Mouse (Mus musculus) gastrocnemius, adult 2 months (tissue): Measurements from ENCODE around the gene Mgme1. TPM values are rescaled to one million over a fixed set of nuclear protein-coding genes. Genes with fewer than 3 reads are reported as not detected.

Experiments
- DNase-seq: peaks from one replicate; pipeline ENCODE4 v3.0.0; 2022
- H3K27ac ChIP-seq: fragments of 200-600 bp; 2 replicates; pipeline ENCODE4 v1.8.1; 2022; ENCODE audit warnings: mild to moderate bottlenecking
- H3K4me3 ChIP-seq: fragments of 200-600 bp; 2 replicates; pipeline ENCODE4 v1.8.1; 2022; ENCODE audit warnings: mild to moderate bottlenecking, moderate library complexity
- CTCF ChIP-seq: fragments of 200-600 bp; IDR thresholded peaks from 2 replicates; pipeline ENCODE4 v1.8.1; 2022; ENCODE audit warnings: antibody characterized with exemption, mild to moderate bottlenecking, moderate library complexity
- intact Hi-C: fragments of 180-260 bp; cut with DNase I; formaldehyde crosslinking; loops from one replicate; pipeline ENCODE4 v1.15.1; 2025
- total RNA-seq, 2 experiments: library from RNA; stranded (reverse); gene quantifications; 2 replicates each; pipeline ENCODE4 v1.2.3; 2021

Mgme1 gene
- total RNA-seq, 2 experiments from 2014 or later, result 10.2 to 11.9 TPM

DNA sequence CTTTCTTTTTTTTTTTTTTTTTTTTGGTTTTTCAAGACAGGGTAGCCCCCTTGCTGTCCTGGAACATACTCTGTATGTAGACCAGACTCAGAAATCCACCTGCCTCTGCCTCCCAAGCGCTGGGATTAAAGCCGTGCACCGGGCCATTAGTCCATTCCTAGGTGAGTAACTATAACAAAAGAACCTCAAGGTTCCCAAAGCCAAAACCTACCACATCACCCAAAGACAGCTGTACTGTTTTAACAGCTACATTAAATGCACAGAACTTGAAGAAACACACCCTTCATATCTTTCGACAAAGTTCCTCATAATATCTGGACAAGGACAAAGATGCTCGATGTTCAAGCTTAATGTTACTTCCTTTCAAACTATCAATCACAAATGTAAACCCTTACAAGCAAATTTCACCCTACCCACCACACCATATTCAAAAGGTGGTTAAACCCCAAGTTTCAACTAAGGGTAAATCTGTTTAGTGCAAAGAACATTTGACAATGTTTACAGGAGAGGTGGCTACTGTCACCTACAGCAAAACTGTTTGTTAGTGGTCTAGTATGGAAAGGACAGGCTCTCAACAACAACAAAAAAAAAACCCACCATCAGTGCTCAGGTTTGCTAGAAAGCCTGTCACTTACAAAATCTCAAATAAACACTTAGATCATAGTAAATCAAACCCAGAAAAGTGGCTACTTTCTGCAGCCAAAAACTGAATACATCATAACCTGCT, 3.3 kb upstream of the Mgme1 start:
- H3K4me3 ChIP-seq, result peak overlapping the region; percentile 82
- no peak for TF ChIP-seq CTCF
- intact Hi-C loops, result loop anchor here (5.0 kb wide), 1 partner anchor 100 kb away; the partner anchor contains the start of genes Kat14 and Pet117
- no peak for DNase-seq
- H3K27ac ChIP-seq, result peak overlapping the region; percentile 96

- Histone ChIP-seq H3K27ac (peak overlapping the region; percentile 96), H3K4me3 (peak overlapping the region; percentile 82)
- no peak for TF ChIP-seq CTCF
- no peak for DNase-seq
- intact Hi-C loops, result loop anchor here (5.0 kb wide), 1 partner anchor 100 kb away; the partner anchor contains the start of genes Kat14 and Pet117
These were observed 2.8 kb upstream of the Mgme1 start for GRCm38 (mm10) chr2:144267731-144268015.

DNA sequence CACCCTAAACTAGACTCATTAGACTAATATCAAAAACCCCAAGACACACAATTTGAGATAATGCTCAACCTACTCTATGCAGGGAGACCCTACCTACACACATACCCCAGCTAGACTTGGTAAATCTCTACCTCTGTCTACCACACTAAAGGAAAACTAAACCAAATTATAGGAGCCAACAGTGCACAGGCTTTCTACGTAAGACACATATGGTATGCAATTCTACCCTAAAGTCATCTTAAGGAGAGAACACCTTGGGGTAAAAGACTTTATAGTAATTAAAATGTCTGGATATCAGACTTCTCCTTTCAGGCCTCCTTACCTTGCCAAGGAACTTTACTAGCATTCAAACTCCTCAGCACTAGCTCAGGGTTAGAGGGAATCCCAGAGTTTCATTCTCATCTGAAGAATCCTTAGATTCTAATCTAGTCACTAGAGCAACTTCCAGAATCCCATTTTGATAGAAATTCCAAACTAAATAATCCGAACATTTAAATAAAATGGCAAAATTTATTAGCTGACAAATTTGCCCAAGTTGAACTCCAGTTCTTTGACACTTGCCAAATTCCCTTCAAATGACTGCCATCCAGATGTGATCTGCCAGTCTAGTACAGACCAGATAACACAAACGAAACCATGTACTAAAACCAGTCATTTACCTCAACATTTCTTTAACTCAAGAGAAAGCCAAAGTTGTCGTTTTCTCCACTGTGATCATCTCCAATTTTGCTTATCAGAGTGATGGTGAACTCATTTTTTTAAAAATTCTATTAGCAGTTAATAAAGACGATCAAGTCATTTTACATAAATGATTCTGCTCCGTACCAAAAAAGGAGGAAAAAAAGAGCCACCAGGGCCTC, 1.8 kb upstream of the Mgme1 start:
- TF ChIP-seq CTCF, result no peak
- intact Hi-C loops, result loop anchor here (5.0 kb wide), 1 partner anchor 99 kb away; the partner anchor contains the start of genes Kat14 and Pet117
- H3K27ac ChIP-seq, result peak overlapping the region; percentile 96
- DNase-seq, result no peak
- peak overlapping the region; percentile 82 for H3K4me3 ChIP-seq

DNA sequence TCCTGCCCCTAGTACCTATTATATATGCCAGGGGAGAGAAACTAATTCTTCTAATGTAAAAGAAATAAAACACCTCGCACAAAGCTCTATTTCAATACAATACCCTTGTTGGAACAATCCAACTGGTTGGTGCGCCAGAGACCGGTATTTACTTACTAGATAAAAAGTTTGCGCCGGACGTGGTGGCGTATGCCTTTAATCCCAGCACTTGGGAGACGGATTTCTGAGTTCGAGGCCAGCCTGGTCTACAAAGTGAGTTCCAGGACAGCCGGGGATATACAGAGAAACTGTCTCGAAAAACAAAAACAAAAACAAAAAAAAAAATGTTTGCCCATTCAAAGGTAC, 1.2 kb upstream of the Mgme1 start:
- peak overlapping the region; percentile 82 for H3K4me3 ChIP-seq
- intact Hi-C loops, result loop anchor here (5.0 kb wide), 1 partner anchor 98 kb away; the partner anchor contains the start of genes Kat14 and Pet117
- peak overlapping the region; percentile 96 for H3K27ac ChIP-seq
- TF ChIP-seq CTCF, result no peak
- DNase-seq, result no peak

- intact Hi-C loops, result loop anchor here (5.0 kb wide), 2 partner anchors 97 to 268 kb away; partner anchors contain the start of genes Kat14 and Pet117
- H3K27ac ChIP-seq, result peak overlapping the region; percentile 96
- no peak for DNase-seq
- H3K4me3 ChIP-seq, result peak overlapping the region; percentile 82
- TF ChIP-seq CTCF, result no peak
These were observed 586 bp upstream of the Mgme1 start for GRCm38 (mm10) chr2:144269679-144270475.

DNA sequence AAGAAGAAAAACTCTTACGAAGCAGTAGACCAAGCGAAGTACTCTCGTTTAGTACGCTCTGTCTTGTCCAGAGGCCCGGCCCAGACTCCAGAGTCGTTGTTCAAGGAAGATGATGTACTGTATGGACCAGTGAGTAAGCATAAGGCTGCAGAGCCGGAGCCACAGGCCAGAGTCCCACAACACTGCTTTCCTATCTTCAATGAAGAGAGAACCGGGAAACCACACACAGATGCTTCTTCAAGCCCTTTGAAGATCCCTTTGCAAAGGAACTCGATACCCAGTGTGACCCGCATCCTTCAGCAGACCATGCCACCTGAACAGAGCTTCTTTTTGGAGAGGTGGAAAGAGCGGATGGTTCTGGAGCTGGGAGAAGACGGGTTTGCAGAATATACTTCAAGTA, 1.6 kb downstream of the Mgme1 start:
- no peak for DNase-seq
- no peak overlapping the region for H3K4me3 ChIP-seq
- no peak overlapping the region for H3K27ac ChIP-seq
- intact Hi-C loops, result loop anchor here (5.0 kb wide), 1 partner anchor 270 kb away; no protein-coding TSS in a partner anchor
- no peak for TF ChIP-seq CTCF

GRCm38 (mm10) chr2:144274741-144275140, 4.3 kb downstream of the Mgme1 start:
- no peak overlapping the region for H3K4me3 ChIP-seq
- no peak for DNase-seq
- no peak overlapping the region for H3K27ac ChIP-seq
- TF ChIP-seq CTCF, result no peak
- intact Hi-C loops, result loop anchor here (5.0 kb wide), 1 partner anchor 272 kb away; no protein-coding TSS in a partner anchor

DNA sequence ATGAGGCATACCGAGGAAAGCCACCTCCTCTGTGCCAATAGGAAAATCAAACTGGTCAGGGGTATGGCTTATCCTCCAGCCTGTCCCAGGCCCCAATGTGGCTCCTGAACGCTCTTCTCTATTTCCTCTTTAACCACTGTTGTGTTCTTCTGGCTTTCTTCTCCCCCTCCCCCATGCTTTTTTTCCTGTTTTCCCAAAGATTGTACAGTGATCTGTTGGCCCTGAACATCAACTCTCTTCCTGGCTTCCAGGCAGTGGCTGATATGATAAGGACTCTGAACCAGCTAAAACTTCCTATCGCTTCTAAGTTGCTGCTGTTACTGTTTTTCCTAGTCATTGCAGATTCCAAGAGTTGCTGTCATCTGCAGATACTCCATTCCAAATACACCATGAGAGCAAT, 6.4 kb downstream of the Mgme1 start:
- no peak for DNase-seq
- no peak for TF ChIP-seq CTCF
- intact Hi-C loops, result no loop called here
- no peak overlapping the region for H3K27ac ChIP-seq
- no peak overlapping the region for H3K4me3 ChIP-seq

- DNase-seq, result peak; percentile 45
These were observed 9.3 kb downstream of the Mgme1 start for GRCm38 (mm10) chr2:144279742-144280141.

GRCm38 (mm10) chr2:144280568-144280967, 10.1 kb downstream of the Mgme1 start:
- no peak for DNase-seq
- Histone ChIP-seq H3K4me3 (no peak overlapping the region), H3K27ac (no peak overlapping the region)
- TF ChIP-seq CTCF, result no peak
- intact Hi-C loops, result loop anchor here (5.0 kb wide), 1 partner anchor 87 kb away; the partner anchor contains the start of genes Kat14 and Pet117

More at GRCm38 (mm10) chr2:144279742-144280141, 9.3 kb downstream of the Mgme1 start:
- no peak overlapping the region for H3K4me3 ChIP-seq
- intact Hi-C loops, result loop anchor here (5.0 kb wide), 1 partner anchor 88 kb away; the partner anchor contains the start of genes Kat14 and Pet117
- no peak overlapping the region for H3K27ac ChIP-seq
- TF ChIP-seq CTCF, result no peak

- no peak for TF ChIP-seq CTCF
- DNase-seq, result no peak
- intact Hi-C loops, result loop anchor here (5.0 kb wide), 1 partner anchor 86 kb away; the partner anchor contains the start of genes Kat14 and Pet117
These were observed 11.0 kb downstream of the Mgme1 start for GRCm38 (mm10) chr2:144281417-144281816.

DNA sequence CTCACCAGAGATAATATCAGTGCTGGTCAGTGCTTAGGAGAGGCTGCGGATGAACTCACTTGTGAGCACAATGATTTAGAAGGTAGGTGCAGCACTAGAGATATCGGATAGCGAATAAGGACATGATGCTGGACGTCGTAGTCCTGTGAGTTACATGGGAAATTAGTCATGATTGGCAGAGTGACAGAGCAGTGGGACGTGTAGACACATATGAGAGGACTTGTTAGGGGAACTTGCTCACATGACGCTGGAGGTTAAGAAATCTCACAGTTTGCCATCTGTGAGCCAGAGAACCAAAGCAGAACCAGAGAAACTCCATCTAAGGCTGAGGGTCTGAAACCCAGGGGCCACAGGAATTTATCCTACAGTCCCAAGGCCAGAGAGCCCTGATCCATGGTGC, 19.9 kb downstream of the Mgme1 start:
- H3K4me3 ChIP-seq, result no peak overlapping the region
- intact Hi-C loops, result no loop called here
- no peak for DNase-seq
- H3K27ac ChIP-seq, result no peak overlapping the region
- no peak for TF ChIP-seq CTCF

More at GRCm38 (mm10) chr2:144281417-144281816, 11.0 kb downstream of the Mgme1 start:
- Histone ChIP-seq H3K4me3 (no peak overlapping the region), H3K27ac (no peak overlapping the region)
